Mouse (Mus musculus): Measurements from ENCODE around the gene Cdkn2c. TPM values are rescaled to one million over a fixed set of nuclear protein-coding genes. Genes with fewer than 3 reads are reported as not detected.
A peak's percentile ranks its signal among the peaks of the same experiment; 100 is the strongest.
"Not testable (repeated sequence)": the region's sequence is repeated elsewhere in the genome, so short reads cannot be mapped to it uniquely, and the experiment has no call there.

The Cdkn2c gene
- polyA plus RNA-seq (2016; fragmentation: Nextera tagmentation; extraction: Ambion mirVana) = 11.6 and 13.2 TPM in 2 replicates

DNA sequence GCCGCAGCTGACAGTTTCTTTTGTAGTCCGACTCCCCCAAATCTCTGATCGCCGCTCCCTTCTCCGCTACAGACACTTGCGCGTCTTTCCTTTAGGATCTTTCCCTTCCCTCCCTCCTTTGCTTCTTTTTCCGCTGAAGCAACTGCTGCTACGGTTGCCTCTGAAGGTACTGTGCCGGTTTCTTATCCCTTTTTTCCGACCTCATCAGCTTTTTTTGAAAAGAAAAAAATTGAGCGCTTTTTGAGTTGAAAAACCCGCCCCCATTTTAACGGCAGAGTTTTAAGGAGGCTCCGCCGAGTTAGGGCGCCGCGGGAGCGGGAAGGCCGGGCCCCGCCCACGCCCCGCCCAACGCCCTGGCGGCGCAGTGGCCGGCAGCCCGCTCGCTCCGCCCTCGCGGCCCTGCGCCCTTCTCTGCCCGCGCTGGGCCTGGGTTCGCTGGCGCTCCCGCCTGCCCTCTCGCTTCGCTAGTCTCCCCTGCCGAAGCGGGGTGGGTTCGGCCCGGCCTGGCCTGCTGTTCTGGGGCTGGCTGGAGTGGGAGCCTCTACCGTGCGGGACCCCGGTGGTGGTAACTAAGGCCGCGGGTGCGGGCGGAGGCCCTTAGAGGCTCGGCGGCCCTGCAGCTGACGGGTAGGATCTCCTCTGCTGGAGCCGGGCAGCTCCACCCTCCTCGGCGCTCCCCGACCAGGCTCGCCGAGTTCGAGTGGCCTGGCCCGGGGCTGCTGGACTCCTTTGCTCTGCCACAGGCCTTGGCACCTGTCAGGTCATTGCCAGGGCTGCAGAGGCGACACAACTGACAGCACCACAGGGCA, at the start of gene Cdkn2c:
Gene Cdkn2c (minus strand): TSS at position 729 of the 809 bp plus-strand sequence.
- H3K4me1 ChIP-seq (replicated peaks) = peaks cover 7% of the 10 kb centered on the region; the same call in 1 of the 2 replicates
- H3K9ac ChIP-seq = peak within 1 kb of the TSS; percentile 94
- ATAC-seq (ENCODE audit: insufficient number of reproducible peaks, low FRiP score) = peak; percentile 97
- peak within 1 kb of the TSS; percentile 95 for H3K27ac ChIP-seq (ENCODE audit: poor library complexity, severe bottlenecking)
- H3K36me3 ChIP-seq = no peaks in the 10 kb centered on the region
- peaks cover 14% of the 10 kb centered on the region for H3K27me3 ChIP-seq (replicated peaks)
- peak within 1 kb of the TSS; percentile 96 for H3K4me2 ChIP-seq
- no peaks in the 10 kb centered on the region for H3K9me3 ChIP-seq (replicated peaks)
- WGBS = under 1% methylated on average over 64 of the region's 64 CpGs
- H3K4me3 ChIP-seq = peak within 1 kb of the TSS; percentile 72

DNA sequence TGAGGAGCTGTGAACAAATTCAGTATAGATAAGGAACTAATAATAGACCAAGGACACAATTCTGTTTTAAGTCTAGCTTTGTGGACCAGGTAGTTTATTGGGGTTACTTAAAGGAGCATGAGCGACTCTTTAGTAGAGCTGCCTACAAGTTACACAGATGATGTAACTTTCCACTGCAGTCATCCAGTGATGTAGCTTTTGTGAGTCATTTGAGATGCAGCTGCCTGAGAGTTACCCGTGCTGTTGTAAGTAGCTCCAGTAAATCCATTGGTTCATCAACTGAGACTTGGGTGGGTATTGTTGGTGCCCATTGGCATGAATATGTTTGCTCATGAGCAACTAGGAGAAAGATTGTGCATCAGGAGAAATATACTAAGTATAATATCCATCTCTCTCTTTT, 38.4 kb upstream of the Cdkn2c start:
- 90% methylated on average over 2 of the region's 2 CpGs for WGBS
- Histone ChIP-seq H3K9ac (no peak overlapping the region), H3K4me3 (no peak overlapping the region), H3K4me1 (replicated peaks) (0 out of 2 replicates have a peak, but pooled peaks cover 3% of the 10 kb centered on the region), H3K27me3 (replicated peaks) (no peaks in the 10 kb centered on the region), H3K27ac (ENCODE audit: poor library complexity, severe bottlenecking) (no peak overlapping the region), H3K9me3 (replicated peaks) (0 out of 2 replicates have a peak, but pooled peaks cover 2% of the 10 kb centered on the region), H3K4me2 (no peak overlapping the region), H3K36me3 (no peaks in the 10 kb centered on the region)
- ATAC-seq (ENCODE audit: insufficient number of reproducible peaks, low FRiP score) = no peak

DNA sequence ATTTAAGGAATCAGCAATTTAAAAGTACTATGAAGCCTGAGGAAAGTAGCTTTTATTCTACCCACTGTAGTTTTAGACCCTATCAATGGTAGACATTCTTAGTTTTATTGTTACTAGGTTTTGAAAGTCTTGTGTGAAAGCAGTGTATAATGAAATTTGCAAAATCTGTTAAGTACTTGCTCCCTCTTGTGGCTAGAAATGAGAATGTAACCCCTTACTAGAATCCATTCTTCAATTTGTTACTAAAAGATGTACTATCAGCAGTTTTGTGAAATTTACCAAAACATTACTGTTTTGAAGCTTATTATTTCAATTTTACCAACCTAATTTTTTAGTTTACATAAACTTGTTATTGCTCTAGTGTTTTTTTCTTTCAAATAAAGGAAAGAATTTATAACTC, 36.6 kb upstream of the Cdkn2c start:
- Histone ChIP-seq H3K36me3 (no peaks in the 10 kb centered on the region), H3K9ac (no peak overlapping the region)
- ATAC-seq (ENCODE audit: insufficient number of reproducible peaks, low FRiP score) = no peak

DNA sequence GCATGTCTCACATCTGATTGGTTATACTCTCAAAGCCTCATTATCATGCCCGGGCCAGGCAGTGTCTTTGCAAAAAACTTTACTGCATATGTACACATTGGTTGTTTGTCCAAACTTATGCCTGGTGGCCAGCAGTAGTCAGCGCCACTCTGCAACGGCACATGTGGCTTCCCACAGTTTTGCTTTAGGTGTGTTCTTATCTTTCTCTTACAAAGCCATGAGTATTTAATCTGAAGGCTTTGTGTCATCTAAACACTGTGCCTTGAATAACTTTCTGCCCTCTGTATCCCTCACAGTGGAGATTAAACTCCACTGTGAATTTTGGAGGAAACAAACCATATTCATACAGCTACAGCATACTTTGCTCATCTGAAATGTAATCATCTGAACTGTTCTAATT, 33.7 kb upstream of the Cdkn2c start:
- not testable (repeated sequence) for H3K9me3 ChIP-seq (replicated peaks); H3K9ac ChIP-seq; H3K4me1 ChIP-seq (replicated peaks); H3K4me3 ChIP-seq; H3K27me3 ChIP-seq (replicated peaks); H3K4me2 ChIP-seq; H3K27ac ChIP-seq (ENCODE audit: poor library complexity, severe bottlenecking); H3K36me3 ChIP-seq; ATAC-seq (ENCODE audit: insufficient number of reproducible peaks, low FRiP score)
- WGBS = 87% methylated on average over 3 of the region's 3 CpGs

More for the DNA sequence above, 36.6 kb upstream of the Cdkn2c start:
- Histone ChIP-seq H3K4me1 (replicated peaks) (0 out of 2 replicates have a peak, but pooled peaks cover 3% of the 10 kb centered on the region), H3K4me2 (no peak overlapping the region), H3K4me3 (no peak overlapping the region), H3K27me3 (replicated peaks) (no peaks in the 10 kb centered on the region), H3K27ac (ENCODE audit: poor library complexity, severe bottlenecking) (no peak overlapping the region), H3K9me3 (replicated peaks) (no peaks in the 10 kb centered on the region)

DNA sequence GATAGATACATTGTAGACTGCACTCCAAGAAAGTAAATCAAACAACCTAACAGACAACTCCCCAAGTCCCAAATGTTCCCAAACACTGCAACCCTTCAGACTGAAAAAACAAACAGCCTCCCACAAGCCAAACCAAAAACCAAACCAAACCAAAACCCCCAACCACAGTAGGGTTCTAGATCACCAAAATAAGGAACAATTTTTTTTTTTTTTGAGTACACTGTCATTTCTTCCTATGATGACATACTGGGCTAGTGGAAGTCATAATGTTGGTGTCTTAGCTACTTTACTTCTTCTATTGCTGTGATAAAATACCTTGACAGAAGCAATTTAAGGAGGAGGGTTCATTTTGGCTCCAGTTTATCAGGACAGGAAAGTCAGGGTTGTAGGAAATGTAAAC, 25.7 kb upstream of the Cdkn2c start:
- Histone ChIP-seq H3K9me3 (replicated peaks) (peaks cover 10% of the 10 kb centered on the region), H3K4me3 (no peak overlapping the region), H3K9ac (no peak overlapping the region), H3K27me3 (replicated peaks) (no peaks in the 10 kb centered on the region), H3K27ac (ENCODE audit: poor library complexity, severe bottlenecking) (no peak overlapping the region), H3K4me2 (no peak overlapping the region), H3K4me1 (replicated peaks) (no peaks in the 10 kb centered on the region), H3K36me3 (peaks cover 11% of the 10 kb centered on the region)
- ATAC-seq (ENCODE audit: insufficient number of reproducible peaks, low FRiP score) = no peak

DNA sequence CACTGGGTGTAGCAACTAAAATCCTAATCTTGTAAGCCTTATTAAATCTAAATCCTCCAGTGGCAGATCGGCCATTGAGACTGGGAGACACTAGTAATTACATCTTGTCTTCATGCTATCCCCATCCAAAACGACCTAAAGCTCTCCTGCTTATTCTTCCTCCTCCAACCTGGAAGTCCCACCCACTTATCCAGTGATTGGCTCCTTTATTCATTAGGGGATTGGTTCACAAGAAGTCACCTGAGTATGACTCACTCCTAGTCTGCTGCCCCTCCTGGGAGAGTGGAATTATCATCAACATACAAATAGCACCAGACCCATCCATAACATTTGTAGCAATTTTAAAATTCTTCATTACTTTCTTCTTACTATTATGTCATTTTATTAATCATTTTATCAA, 16.6 kb upstream of the Cdkn2c start:
- 67% methylated on average over 2 of the region's 2 CpGs for WGBS
- H3K36me3 ChIP-seq = peaks cover 7% of the 10 kb centered on the region

DNA sequence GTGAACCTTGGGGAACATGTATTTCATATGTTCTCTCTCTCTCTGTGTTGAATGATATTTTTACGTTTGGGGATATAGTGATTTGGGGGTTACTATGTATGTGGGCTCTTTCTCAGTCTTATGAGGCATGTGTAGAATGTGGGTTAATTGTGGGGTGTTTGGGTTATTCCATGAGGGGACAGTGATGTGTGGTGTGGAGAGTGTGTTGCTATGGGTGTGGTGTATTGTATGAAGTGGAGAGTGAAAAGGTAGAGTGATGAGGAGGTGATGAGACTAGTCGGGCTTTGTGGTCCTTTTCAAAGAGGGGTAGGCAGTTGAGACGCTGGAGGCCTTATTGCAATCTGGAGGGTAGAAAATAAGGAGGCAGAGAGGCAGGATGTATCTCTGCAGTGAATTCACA, 10.2 kb upstream of the Cdkn2c start:
- H3K4me3 ChIP-seq = peak overlapping the region; percentile 85
- WGBS = 0% methylated on average over 3 of the region's 3 CpGs
- no peak for ATAC-seq (ENCODE audit: insufficient number of reproducible peaks, low FRiP score)

More for the DNA sequence above, 16.6 kb upstream of the Cdkn2c start:
- Histone ChIP-seq H3K27ac (ENCODE audit: poor library complexity, severe bottlenecking) (no peak overlapping the region), H3K9ac (no peak overlapping the region), H3K4me1 (replicated peaks) (no peaks in the 10 kb centered on the region), H3K4me2 (no peak overlapping the region), H3K4me3 (no peak overlapping the region), H3K9me3 (replicated peaks) (no peaks in the 10 kb centered on the region), H3K27me3 (replicated peaks) (no peaks in the 10 kb centered on the region)
- no peak for ATAC-seq (ENCODE audit: insufficient number of reproducible peaks, low FRiP score)

DNA sequence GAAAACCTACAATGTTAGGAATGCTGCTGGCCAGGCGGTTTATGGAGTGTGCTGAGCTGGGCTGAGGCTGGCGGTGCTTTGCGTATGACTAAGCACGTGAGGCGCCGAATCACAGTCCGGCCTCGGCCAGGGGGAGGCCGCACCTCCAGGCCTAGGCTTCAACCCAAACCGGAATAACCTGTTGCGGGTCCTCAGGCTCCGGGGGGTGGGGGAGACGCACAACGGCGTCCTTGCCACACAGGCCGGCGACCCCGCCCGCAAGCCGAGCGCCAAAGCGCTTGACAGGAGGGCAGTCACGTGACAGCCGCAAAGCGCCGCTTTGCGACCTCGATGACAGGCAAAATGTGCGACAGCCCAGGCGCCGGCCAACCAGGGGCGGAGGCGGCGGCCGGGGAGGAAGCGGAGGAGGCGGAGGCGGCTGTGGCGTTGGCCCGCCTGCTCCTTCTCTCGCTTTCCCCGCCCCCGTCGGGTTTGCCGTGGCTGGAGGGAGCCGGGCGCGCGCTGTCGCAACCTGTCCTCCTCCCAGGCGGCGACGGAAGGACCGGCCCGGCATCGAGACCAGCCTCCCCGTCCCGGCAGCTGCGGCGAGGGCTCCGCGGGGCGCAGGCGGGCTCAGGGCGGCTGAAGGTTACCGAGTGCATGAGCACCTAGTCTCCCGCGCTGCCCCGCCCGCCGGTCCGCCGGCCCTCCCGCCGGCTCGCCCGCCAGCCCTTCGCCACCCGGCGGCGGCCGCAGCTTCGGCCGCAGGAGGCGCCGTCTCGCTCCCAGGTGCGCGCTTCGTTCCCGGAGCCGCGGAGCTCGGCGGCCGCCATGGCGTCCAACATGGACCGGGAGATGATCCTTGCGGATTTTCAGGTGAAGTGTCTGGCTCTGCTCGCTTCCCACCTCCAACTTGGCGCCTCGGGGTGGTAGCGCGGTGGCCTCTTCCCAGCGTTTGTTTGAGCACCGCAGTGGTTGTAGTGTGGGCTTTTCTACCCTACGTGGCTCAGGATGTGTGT, 9.5 kb upstream of the Cdkn2c start, which contains the start of gene Faf1:
Gene Faf1 (plus strand): TSS at position 371 of the 998 bp plus-strand sequence.
- Histone ChIP-seq H3K9me3 (replicated peaks) (no peaks in the 10 kb centered on the region), H3K9ac (peak within 1 kb of the TSS; percentile 86), H3K4me3 (peak within 1 kb of the TSS; percentile 85), H3K36me3 (no peaks in the 10 kb centered on the region), H3K27ac (ENCODE audit: poor library complexity, severe bottlenecking) (peak within 1 kb of the TSS; percentile 96), H3K4me2 (peak within 1 kb of the TSS; percentile 81), H3K27me3 (replicated peaks) (no peaks in the 10 kb centered on the region), H3K4me1 (replicated peaks) (peaks cover 4% of the 10 kb centered on the region; the same call in 1 of the 2 replicates)
- under 1% methylated on average over 96 of the region's 107 CpGs for WGBS
- peak; percentile 98 for ATAC-seq (ENCODE audit: insufficient number of reproducible peaks, low FRiP score)

More for the DNA sequence above, 10.2 kb upstream of the Cdkn2c start:
- H3K4me1 ChIP-seq (replicated peaks) = peaks cover 4% of the 10 kb centered on the region; the same call in 1 of the 2 replicates
- peak overlapping the region; percentile 96 for H3K27ac ChIP-seq (ENCODE audit: poor library complexity, severe bottlenecking)
- no peaks in the 10 kb centered on the region for H3K9me3 ChIP-seq (replicated peaks)
- H3K27me3 ChIP-seq (replicated peaks) = no peaks in the 10 kb centered on the region
- H3K9ac ChIP-seq = peak overlapping the region; percentile 86
- H3K4me2 ChIP-seq = peak overlapping the region; percentile 81
- no peaks in the 10 kb centered on the region for H3K36me3 ChIP-seq

DNA sequence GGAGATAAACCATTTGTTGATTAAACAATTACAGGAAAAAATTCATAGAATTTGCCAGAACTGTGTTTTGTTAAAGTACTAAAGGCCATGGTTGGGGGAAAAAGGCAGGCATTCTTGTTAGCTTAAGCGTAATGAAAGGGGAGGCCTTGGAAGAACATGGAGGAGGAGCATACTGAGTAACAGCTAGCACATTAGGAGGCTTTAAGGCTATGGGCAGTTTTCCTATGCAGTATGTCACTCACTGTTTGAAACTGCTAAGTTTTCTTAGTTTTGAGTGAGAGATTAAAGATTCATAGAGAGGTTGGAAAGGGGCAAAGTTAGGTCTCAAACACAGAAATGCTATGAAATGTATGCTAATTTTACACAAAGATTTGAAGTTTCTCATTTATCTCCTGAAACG, 7.1 kb upstream of the Cdkn2c start:
- no peaks in the 10 kb centered on the region for H3K36me3 ChIP-seq
- H3K4me2 ChIP-seq = no peak overlapping the region
- H3K9me3 ChIP-seq (replicated peaks) = no peaks in the 10 kb centered on the region
- no peak overlapping the region for H3K9ac ChIP-seq
- peaks cover 4% of the 10 kb centered on the region; the same call in 1 of the 2 replicates for H3K4me1 ChIP-seq (replicated peaks)
- 84% methylated on average over 2 of the region's 2 CpGs for WGBS
- H3K27ac ChIP-seq (ENCODE audit: poor library complexity, severe bottlenecking) = no peak overlapping the region
- no peaks in the 10 kb centered on the region for H3K27me3 ChIP-seq (replicated peaks)
- ATAC-seq (ENCODE audit: insufficient number of reproducible peaks, low FRiP score) = no peak
- H3K4me3 ChIP-seq = no peak overlapping the region

DNA sequence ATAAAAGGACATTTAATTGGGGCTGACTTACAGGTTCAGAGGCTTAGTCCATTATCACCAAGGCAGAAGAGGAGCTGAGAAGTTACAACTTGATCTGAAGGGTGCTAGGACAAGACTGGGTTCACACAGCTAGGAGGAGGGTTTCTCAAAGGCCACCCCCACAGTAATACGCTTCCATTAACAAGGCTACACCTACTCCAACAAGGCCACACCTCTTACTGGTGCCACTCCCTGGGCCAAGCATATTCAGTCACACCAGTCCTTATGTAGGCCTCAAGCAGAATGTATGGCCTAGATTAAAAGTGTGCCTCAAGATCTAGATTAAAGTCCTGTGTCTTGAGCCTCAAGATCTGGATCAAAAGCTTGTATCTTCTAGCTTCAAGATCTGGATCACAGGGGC, 5.0 kb upstream of the Cdkn2c start:
- Histone ChIP-seq H3K27ac (ENCODE audit: poor library complexity, severe bottlenecking) (no peak overlapping the region), H3K4me1 (replicated peaks) (0 out of 2 replicates have a peak, but pooled peaks cover 3% of the 10 kb centered on the region), H3K27me3 (replicated peaks) (no peaks in the 10 kb centered on the region), H3K9ac (no peak overlapping the region), H3K36me3 (no peaks in the 10 kb centered on the region), H3K4me3 (no peak overlapping the region), H3K4me2 (no peak overlapping the region), H3K9me3 (replicated peaks) (no peaks in the 10 kb centered on the region)
- no peak for ATAC-seq (ENCODE audit: insufficient number of reproducible peaks, low FRiP score)
- 76% methylated on average over 1 of the region's 1 CpGs for WGBS

DNA sequence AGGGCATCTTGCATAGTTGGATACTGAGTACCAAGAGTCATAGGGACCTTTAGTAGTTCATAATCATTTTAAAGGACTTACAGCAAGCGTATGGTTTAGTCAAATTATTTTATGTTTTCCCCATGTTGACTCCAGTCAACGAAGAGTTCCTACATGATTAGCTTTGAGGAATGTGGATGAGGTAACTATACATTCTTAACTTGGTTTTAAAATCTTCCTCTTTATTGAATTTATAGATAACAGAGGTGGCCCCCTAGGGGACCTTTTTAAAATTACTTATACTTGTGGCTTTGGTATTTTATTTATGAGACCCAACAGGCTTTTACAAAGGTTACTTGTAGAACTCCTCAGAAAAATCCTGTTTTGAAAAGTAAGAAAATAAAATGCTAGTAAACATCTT, 3.2 kb upstream of the Cdkn2c start:
- Histone ChIP-seq H3K9me3 (replicated peaks) (no peaks in the 10 kb centered on the region), H3K36me3 (no peaks in the 10 kb centered on the region), H3K27me3 (replicated peaks) (no peaks in the 10 kb centered on the region), H3K4me1 (replicated peaks) (0 out of 2 replicates have a peak, but pooled peaks cover 3% of the 10 kb centered on the region), H3K4me2 (no peak overlapping the region), H3K27ac (ENCODE audit: poor library complexity, severe bottlenecking) (no peak overlapping the region), H3K9ac (no peak overlapping the region), H3K4me3 (no peak overlapping the region)
- no peak for ATAC-seq (ENCODE audit: insufficient number of reproducible peaks, low FRiP score)
- 73% methylated on average over 2 of the region's 2 CpGs for WGBS
